Mouse (Mus musculus): ENCODE data around the gene Rpf2. TPM values are rescaled to one million over a fixed set of nuclear protein-coding genes. Genes with fewer than 3 reads are reported as not detected.

The Rpf2 gene
- total RNA-seq (2023; ENCODE audit: inconsistent age), result 17.7 to 23.4 TPM (median 20.9 TPM) in 4 replicates

GRCm38 (mm10) chr10:40246374-40247165 lies at the start of gene Rpf2:
TSS of gene Rpf2 (minus strand) at chr10:40247036.

DNA sequence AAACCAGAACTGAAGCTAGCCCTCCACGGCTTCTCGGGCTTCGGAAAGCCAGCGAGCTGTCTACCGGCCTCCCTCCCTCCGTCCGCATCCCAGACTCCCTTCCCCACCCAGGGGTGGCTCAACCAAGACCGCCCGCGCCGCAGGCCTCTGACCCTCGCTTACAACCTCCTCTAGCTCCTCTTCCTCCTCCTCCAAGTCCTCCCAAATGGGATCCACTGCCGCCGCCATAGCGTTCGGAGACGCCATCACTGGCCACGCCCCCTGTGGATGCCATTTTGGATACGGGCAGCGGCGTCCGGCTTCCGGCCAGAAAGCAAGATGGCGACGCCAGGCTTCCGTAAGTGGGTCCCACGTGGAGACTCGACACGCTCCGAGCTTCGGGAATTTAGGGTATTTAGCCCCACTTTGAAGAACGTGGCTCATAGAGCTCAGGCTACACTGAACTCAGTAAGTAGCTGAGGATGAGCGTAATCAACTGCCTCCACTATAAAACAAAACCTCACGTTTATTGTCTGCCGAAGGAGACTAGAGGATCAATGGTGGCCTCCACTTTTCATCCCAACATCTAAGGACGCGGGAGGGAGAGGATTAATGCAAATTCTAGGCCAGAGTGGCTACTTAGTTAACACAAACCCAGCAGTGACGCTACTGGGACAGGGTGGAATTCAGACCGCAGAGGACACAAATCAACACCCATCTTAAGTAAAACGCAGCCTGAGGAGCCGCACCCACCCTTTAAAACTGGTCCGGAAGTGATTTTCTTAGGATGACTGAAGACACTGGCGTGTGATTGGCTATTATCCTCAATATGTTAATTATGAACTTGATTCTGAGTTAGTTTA lies 10.8 kb upstream of the Rpf2 start, which contains the start of gene Gtf3c6:
Gtf3c6 (minus strand) TSS at position 695 of the 842 bp plus-strand sequence.

Other genes starting within 250 kb of the Rpf2 start
- not detected in 4 replicates for gene Mfsd4b1, start 221.8 kb downstream of the Rpf2 start, total RNA-seq (2023; ENCODE audit: inconsistent age)
- gene Slc16a10, start 104.8 kb downstream of the Rpf2 start, total RNA-seq (2023; ENCODE audit: inconsistent age), result 7.4 to 10.2 TPM (median 7.9 TPM) in 4 replicates
- gene Gtf3c6, start 11.1 kb upstream of the Rpf2 start, total RNA-seq (2023; ENCODE audit: inconsistent age), result 24.4 to 34.0 TPM (median 32.2 TPM) in 4 replicates
- gene Amd1, start 55.1 kb upstream of the Rpf2 start, total RNA-seq (2023; ENCODE audit: inconsistent age), result 37.4 to 42.5 TPM (median 39.0 TPM) in 4 replicates
- gene Cdk19, start 92.5 kb upstream of the Rpf2 start, total RNA-seq (2023; ENCODE audit: inconsistent age), result 46.4 to 55.3 TPM (median 53.4 TPM) in 4 replicates